Mouse (Mus musculus): ENCODE results near the gene Slc46a3.

GRCm38 (mm10) chr5:147869568-147869967, 25.0 kb downstream of the Slc46a3 start:
- TF ChIP-seq ZNF384 (IDR thresholded peaks at IDR 0.05; ENCODE audit: low read depth, low read length) = no peak
- TF ChIP-seq CHD2 (IDR thresholded peaks at IDR 0.05; ENCODE audit: low read depth, low read length) = no peak
